Mouse (Mus musculus): Measurements from ENCODE around the gene Trpt1. TPM values are rescaled to one million over a fixed set of nuclear protein-coding genes. Genes with fewer than 3 reads are reported as not detected.

The Trpt1 gene
- total and polyA plus RNA-seq, 2 experiments from 2014 or later, result 23.5 to 31.1 TPM

DNA sequence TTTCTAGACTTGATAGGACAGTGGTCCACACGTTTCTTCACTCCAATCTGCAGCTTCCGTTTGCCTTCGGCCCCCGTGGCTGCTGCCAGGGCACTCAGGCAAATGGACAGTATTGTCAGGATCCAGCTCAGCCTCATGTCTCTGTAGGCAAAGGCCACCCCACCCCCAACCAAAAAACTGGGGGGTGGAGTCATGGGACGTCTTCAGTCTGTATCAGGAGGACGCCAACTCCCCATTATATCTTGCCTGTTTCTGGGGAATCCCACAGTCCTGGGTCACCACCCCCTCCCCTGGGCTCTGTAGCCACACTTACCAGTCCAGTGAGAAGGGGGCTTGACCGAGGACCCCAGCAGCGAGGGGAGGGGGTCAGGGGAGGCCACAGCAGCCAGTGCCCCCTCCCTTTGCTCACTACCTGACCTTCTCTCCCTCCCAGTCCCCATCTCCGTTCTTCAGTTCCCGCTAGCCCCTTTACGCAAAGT lies 16.9 kb upstream of the Trpt1 start:
- peak overlapping the region; percentile 76 for H3K4me2 ChIP-seq (ENCODE audit: low read depth, low read length)
- 9% methylated on average over 11 of the region's 11 CpGs for WGBS
- no peaks in the 10 kb centered on the region for H3K9me3 ChIP-seq (ENCODE audit: low read length)
- peaks cover 14% of the 10 kb centered on the region; the same call in 1 of the 2 replicates for H3K36me3 ChIP-seq (ENCODE audit: insufficient read depth, low read length)
- H3K4me3 ChIP-seq (ENCODE audit: low read length), result peak overlapping the region; percentile 68
- no peak for TF ChIP-seq CTCF (IDR thresholded peaks at IDR 0.05; ENCODE audit: low read depth)
- peak overlapping the region; percentile 79 for H3K9ac ChIP-seq (replicated peaks; ENCODE audit: low read length)
- H3K27ac ChIP-seq, result peak overlapping the region; percentile 96
- DNase-seq (ENCODE audit: low spot score) (no peak), ATAC-seq (no peak)
- peaks cover 30% of the 10 kb centered on the region for H3K4me1 ChIP-seq (ENCODE audit: insufficient read depth, low read length)
- no peaks in the 10 kb centered on the region for H3K27me3 ChIP-seq (ENCODE audit: insufficient read depth, low read length)

DNA sequence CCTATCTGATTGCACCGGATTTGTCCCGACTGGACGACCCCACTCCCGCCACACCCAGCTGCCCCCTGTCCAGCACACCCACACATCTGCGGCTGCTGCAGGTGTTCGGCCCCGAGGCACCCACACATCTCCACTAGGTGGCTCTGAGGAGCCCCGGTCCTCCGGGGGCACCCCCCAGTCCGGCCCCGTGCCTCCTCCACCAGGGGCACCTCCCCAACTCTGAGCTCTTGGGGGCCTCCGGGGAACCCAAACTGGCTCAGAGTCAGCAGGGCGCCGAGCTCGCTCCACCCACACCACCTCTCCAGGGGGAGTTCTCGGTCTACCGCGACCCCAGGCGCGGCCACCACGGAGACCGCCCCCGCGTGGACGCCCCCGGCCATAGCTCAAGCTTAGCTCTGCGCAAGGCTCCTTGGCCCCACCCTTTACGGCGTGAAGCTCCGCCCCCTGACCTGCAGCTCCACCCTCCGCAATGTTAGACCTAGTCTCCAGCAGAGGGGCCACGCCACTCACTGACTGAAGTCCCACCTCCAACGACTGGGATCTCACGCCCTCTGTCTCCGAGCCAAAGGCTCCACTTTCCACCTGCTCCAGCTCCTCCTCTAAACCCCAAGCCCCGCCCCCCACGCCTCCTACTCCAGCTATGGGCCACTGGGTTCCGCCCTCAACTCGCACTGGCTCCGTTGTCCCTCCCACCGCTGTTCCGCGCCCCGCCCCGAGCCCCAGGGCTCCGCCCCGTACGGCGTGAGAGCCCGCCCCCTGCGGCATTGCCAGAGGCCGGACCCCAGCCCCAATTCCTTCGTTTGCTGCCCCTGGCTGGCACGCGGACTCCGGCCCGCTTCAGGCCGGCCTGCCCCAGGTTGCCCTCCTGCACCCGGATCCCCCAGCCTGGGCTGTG lies 16.2 kb upstream of the Trpt1 start:
- under 1% methylated on average over 44 of the region's 59 CpGs for WGBS
- peak; percentile 70 for TF ChIP-seq CTCF (IDR thresholded peaks at IDR 0.05; ENCODE audit: low read depth)

DNA sequence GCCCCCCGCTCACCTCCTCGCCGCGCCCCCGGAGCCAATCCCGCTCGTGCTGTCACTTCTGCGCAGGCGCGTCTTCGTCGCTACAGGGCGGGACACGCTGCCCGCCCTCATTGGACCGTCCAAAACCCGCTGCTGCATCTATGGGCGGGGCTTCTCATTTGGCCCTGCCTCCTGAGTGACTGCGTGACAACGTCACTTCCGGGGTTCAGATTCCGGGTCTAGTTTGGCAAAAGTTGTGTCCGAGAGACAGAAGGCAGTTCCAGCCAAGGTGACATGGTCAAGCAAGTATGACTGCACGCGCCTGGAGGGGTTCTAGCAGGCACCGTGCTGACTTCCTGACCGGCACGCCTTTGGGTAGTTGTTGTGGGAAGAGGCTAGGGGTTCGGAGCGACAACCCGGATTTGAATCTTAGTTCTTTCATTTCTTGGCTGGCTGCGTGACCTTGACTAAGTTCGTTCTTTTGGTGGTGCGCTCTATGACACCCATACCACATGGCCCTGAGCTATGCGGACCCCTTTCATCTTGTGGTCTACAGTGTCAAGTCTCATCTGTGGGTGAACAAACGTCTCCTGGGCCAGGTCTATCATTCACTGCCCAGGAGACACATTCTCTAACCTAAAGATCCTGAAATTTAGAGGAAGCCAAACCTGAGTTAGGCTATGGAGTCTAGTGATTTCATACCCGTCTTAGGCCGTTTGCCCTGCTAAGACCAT lies 15.4 kb upstream of the Trpt1 start, which contains the start of gene Fkbp2:
Gene Fkbp2 (minus strand): TSS at position 121 of the 713 bp plus-strand sequence.
- TF ChIP-seq CTCF (IDR thresholded peaks at IDR 0.05; ENCODE audit: low read depth), result no peak
- peaks cover 30% of the 10 kb centered on the region for H3K4me1 ChIP-seq (ENCODE audit: insufficient read depth, low read length)
- H3K9ac ChIP-seq (replicated peaks; ENCODE audit: low read length), result peak within 1 kb of the TSS; percentile 79
- 2% methylated on average over 38 of the region's 38 CpGs for WGBS
- DNase-seq (ENCODE audit: low spot score), result peak; percentile 100
- peaks cover 23% of the 10 kb centered on the region; the same call in 1 of the 2 replicates for H3K36me3 ChIP-seq (ENCODE audit: insufficient read depth, low read length)
- peak within 1 kb of the TSS; percentile 96 for H3K27ac ChIP-seq
- H3K27me3 ChIP-seq (ENCODE audit: insufficient read depth, low read length), result no peaks in the 10 kb centered on the region
- peak within 1 kb of the TSS; percentile 68 for H3K4me3 ChIP-seq (ENCODE audit: low read length)
- ATAC-seq, result peak; percentile 86
- H3K9me3 ChIP-seq (ENCODE audit: low read length), result no peaks in the 10 kb centered on the region
- peak within 1 kb of the TSS; percentile 76 for H3K4me2 ChIP-seq (ENCODE audit: low read depth, low read length)

More for the DNA sequence above, 16.2 kb upstream of the Trpt1 start:
- Histone ChIP-seq H3K4me3 (ENCODE audit: low read length) (peak overlapping the region; percentile 68), H3K4me1 (ENCODE audit: insufficient read depth, low read length) (peaks cover 30% of the 10 kb centered on the region), H3K27me3 (ENCODE audit: insufficient read depth, low read length) (no peaks in the 10 kb centered on the region), H3K9me3 (ENCODE audit: low read length) (no peaks in the 10 kb centered on the region), H3K27ac (peak overlapping the region; percentile 96), H3K4me2 (ENCODE audit: low read depth, low read length) (peak overlapping the region; percentile 76), H3K9ac (replicated peaks; ENCODE audit: low read length) (peak overlapping the region; percentile 79), H3K36me3 (ENCODE audit: insufficient read depth, low read length) (peaks cover 16% of the 10 kb centered on the region; the same call in 1 of the 2 replicates)
- ATAC-seq (peak; percentile 92), DNase-seq (ENCODE audit: low spot score) (peak; percentile 99)

DNA sequence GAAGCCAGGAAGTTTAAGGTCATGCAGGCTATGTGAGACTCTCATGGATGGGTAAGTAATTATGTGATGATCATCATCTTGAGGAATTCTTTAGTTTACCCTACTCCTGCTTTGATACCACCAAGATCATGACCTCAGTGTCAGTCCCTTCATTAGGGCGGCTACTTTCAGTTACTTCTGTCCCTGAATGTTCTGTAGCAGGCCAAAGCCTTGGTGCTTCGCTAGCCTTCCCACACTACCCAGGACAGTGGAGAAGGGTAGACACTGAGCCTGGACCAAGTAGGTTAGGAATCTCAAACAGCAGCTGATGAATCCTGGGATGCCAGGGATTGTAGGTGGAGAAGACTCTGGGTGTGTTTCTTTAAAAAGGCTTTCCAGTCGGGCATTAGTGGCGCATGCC lies 14.5 kb upstream of the Trpt1 start:
- Histone ChIP-seq H3K4me1 (ENCODE audit: insufficient read depth, low read length) (peaks cover 25% of the 10 kb centered on the region), H3K27ac (peak overlapping the region; percentile 96; the same call in 1 of the 2 replicates), H3K27me3 (ENCODE audit: insufficient read depth, low read length) (no peaks in the 10 kb centered on the region), H3K4me2 (ENCODE audit: low read depth, low read length) (peak overlapping the region; percentile 76; the same call in 1 of the 2 replicates), H3K4me3 (ENCODE audit: low read length) (no peak overlapping the region), H3K9me3 (ENCODE audit: low read length) (no peaks in the 10 kb centered on the region), H3K9ac (replicated peaks; ENCODE audit: low read length) (0 out of 2 replicates have a peak overlapping the region, but pooled peaks have one; percentile 79), H3K36me3 (ENCODE audit: insufficient read depth, low read length) (peaks cover 23% of the 10 kb centered on the region; the same call in 1 of the 2 replicates)
- DNase-seq (ENCODE audit: low spot score), result no peak
- no peak for ATAC-seq
- TF ChIP-seq CTCF (IDR thresholded peaks at IDR 0.05; ENCODE audit: low read depth), result no peak
- WGBS, result 92% methylated on average over 4 of the region's 4 CpGs

DNA sequence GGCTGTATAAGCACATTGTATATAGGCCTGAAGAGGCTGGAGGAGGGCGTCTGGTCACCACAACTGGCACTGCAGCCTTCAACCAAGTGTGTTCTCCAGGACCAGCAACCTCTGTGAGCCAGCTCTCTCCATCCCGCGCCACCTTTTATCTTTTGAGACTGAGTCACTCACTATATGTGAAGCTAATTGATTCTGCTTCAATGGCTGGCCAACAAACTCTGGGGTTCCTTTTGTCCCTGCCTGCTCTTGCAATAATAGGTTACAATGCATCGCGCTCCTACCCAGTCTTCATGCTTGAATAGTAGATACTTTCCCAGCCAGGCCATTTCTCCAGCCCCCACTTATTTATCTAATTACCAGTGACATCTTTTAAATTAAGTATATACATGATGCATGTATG lies 12.3 kb upstream of the Trpt1 start:
- DNase-seq (ENCODE audit: low spot score) (no peak), ATAC-seq (no peak)

DNA sequence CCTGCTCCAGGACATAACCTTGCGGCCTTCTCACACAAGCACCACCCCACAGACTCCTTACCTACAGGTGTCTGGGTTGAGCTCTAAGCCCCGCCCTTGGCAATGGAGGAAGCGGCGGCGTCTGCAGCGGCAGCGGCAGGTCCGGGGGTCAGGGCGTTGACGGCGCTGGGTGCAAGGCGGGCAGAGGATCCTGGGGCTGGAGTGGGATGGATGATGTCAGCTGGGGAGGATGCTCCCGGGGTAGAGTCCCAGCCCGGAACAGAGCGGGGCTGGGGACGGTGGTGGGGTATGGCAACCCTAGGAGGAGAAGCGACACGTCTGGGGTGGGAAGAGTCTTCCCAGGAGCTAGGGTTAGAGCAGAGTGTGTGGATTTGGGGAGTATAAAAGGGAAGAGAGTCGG lies 10.6 kb upstream of the Trpt1 start:
- Histone ChIP-seq H3K36me3 (ENCODE audit: insufficient read depth, low read length) (peaks cover 19% of the 10 kb centered on the region; the same call in 1 of the 2 replicates), H3K4me1 (ENCODE audit: insufficient read depth, low read length) (peaks cover 8% of the 10 kb centered on the region), H3K4me3 (ENCODE audit: low read length) (no peak overlapping the region), H3K9ac (replicated peaks; ENCODE audit: low read length) (no peak overlapping the region), H3K4me2 (ENCODE audit: low read depth, low read length) (no peak overlapping the region), H3K27ac (no peak overlapping the region), H3K9me3 (ENCODE audit: low read length) (no peaks in the 10 kb centered on the region), H3K27me3 (ENCODE audit: insufficient read depth, low read length) (no peaks in the 10 kb centered on the region)
- ATAC-seq, result no peak
- WGBS, result 87% methylated on average over 19 of the region's 19 CpGs
- TF ChIP-seq CTCF (IDR thresholded peaks at IDR 0.05; ENCODE audit: low read depth), result no peak
- DNase-seq (ENCODE audit: low spot score), result no peak

More for the DNA sequence above, 12.3 kb upstream of the Trpt1 start:
- Histone ChIP-seq H3K9ac (replicated peaks; ENCODE audit: low read length) (no peak overlapping the region), H3K36me3 (ENCODE audit: insufficient read depth, low read length) (peaks cover 19% of the 10 kb centered on the region; the same call in 1 of the 2 replicates), H3K27me3 (ENCODE audit: insufficient read depth, low read length) (no peaks in the 10 kb centered on the region), H3K4me3 (ENCODE audit: low read length) (no peak overlapping the region), H3K27ac (no peak overlapping the region), H3K4me1 (ENCODE audit: insufficient read depth, low read length) (peaks cover 14% of the 10 kb centered on the region), H3K4me2 (ENCODE audit: low read depth, low read length) (no peak overlapping the region), H3K9me3 (ENCODE audit: low read length) (no peaks in the 10 kb centered on the region)
- no peak for TF ChIP-seq CTCF (IDR thresholded peaks at IDR 0.05; ENCODE audit: low read depth)
- 30% methylated on average over 5 of the region's 5 CpGs for WGBS
